Mouse (Mus musculus) mammary gland, adult 2 months (tissue): Measurements from ENCODE around the gene Aldh1a3. TPM values are rescaled to one million over a fixed set of nuclear protein-coding genes. Genes with fewer than 3 reads are reported as not detected.

ENCODE experiments used
- polyA plus RNA-seq: library from polyadenylated mRNA; depleted of rRNA; stranded (reverse); fragments of >200 nt; gene quantifications from 2 replicates; pipeline ENCODE4 v1.2.3, GENCODE M21; 2012; ENCODE audit warnings: low replicate concordance; rRNA removed

Aldh1a3 gene
- polyA plus RNA-seq, result 13.6 and 15.5 TPM in 2 replicates

DNA sequence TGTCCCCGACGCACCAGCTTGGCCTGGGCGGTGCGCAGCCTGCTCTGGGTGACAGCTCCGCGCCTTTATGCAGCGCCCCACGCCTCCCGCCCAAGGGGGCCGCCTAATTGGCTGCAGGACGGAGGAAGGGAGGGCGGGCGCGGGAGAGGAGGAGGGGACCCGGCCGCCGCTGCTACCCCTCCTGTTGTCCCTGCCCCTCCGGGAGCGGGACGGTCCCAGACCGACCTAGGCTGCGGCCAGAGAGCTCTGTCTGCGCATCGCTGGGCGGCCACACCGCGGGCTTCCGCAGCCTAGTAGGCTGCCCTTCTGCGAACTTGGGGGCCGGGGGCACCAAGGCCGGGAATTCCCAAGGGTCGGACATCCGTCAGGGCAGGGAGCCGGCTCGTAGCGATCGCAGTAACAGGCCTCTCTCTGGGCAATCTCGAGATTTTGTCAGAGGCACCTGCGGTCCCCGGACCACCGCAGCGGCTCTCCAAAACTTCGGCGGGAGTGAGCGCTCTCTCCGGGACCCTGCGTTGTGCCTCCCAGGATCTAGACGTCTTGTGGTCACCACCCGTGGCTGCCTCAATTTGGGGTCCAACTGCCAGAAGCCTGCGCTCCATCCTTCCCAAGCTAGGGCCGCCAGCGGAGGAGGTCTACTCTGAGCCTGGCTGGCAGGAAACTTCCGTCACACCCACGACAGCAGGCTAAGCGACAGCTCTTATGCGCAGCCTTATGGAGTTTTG, at the start of gene Aldh1a3:
TSS of gene Aldh1a3 (minus strand) at position 81 of the 725 bp plus-strand sequence.

DNA sequence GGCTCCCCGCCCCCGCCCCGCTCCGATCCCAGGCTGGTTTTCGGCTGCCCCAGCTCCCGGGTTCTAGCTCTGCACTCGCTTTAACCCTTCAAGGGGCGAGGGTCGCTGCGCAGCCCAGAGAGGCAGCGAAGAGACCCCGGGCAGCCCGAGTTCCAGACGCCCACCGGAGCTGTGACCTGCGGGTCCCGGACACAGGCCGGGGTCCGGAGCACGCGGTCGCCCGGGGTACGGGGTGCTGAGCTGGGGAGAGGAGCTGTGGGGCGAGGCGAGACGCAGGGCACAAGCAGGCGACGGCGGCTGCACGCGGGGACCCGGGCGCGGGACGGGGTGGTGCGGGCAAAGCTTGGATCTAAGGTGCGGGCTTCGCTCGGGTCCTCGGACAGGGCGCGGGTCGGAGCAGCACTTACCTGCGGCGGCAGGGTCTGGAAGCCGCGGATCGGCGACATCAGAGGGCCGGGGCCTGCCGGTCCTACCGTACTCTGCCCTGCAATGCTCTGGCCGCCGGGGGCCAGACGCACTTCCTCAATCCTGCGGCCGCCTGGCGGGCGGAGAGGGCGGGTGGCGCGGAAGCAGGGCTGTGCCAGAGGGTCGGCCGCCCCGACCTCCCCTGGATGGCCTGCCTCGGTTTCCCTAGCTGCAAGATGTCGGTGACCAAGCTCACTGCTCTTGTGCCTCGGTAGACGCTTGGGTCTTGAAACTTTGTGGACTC, 39.4 kb downstream of the Aldh1a3 start, which contains the start of gene Lrrk1:
TSS of gene Lrrk1 (minus strand) at position 538 of the 709 bp plus-strand sequence.

DNA sequence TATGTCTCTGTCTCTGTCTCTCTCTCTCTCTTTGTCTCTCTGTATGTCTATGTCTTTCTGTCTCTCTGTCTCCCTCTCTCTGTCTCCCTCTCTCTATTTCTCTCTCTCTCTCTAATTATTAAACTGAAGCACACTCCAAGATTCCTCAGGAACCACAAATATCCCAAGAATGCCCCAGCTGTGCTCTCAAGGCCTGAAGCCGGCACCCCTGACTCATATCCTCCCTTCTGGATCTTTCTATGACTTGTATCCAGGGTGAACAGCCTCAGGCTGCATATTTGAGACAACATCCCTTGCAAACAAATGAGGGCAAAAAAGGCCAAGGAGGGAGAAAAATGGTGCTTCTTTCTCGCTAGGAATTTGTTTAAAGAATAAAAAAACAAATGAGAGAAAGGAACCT, 61.4 kb downstream of the Aldh1a3 start, which contains the start of gene Gm10974:
TSS of gene Gm10974 (plus strand) at position 2 of the 400 bp plus-strand sequence.

Other genes starting within 250 kb of the Aldh1a3 start
- gene Gm10974, start 61.6 kb downstream of the Aldh1a3 start, polyA plus RNA-seq, result not detected in 2 replicates
- 28.2 and 52.7 TPM in 2 replicates for gene Lrrk1, start 39.2 kb downstream of the Aldh1a3 start, polyA plus RNA-seq